Mouse (Mus musculus) pancreas, adult 10 weeks (tissue): ENCODE measurements around the gene Cmtm7. TPM values are rescaled to one million over a fixed set of nuclear protein-coding genes. Genes with fewer than 3 reads are reported as not detected.

ENCODE experiments used
- polyA plus RNA-seq: library from polyadenylated mRNA; stranded (reverse); fragments of 350-450 nt; fragmentation: Illumina TruSeq; extraction: RNeasy Lipid Tissue Mini Kit (QIAGEN cat#74804); gene quantifications from one replicate; pipeline ENCODE4 v1.2.3, GENCODE M21; 2015; ENCODE audit warnings: low read depth, low replicate concordance; ENCODE audit not compliant: insufficient read depth

Cmtm7 gene
- 6.4 TPM for polyA plus RNA-seq

GRCm38 (mm10) chr9:114781526-114782212 lies at the start of gene Cmtm7:
Gene Cmtm7, minus strand, starts transcription at chr9:114781856.

GRCm38 (mm10) chr9:114731011-114731755 lies 50.5 kb downstream of the Cmtm7 start, which contains the start of gene Cmtm6:
Gene Cmtm6, plus strand, starts transcription at chr9:114731116.

Other genes with a start within 250 kb of the Cmtm7 start
- not detected for gene Trim71, start 217.5 kb downstream of the Cmtm7 start, polyA plus RNA-seq
- gene Cnot10, start 141.7 kb downstream of the Cmtm7 start, polyA plus RNA-seq, result 12.9 TPM
- 6.9 TPM for gene Dync1li1, start 93.1 kb downstream of the Cmtm7 start, polyA plus RNA-seq
- gene Cmtm6, start 50.7 kb downstream of the Cmtm7 start, polyA plus RNA-seq, result 12.1 TPM
- gene Cmtm8, start 62.3 kb upstream of the Cmtm7 start, polyA plus RNA-seq, result 8.9 TPM
- gene Gpd1l, start 152.1 kb upstream of the Cmtm7 start, polyA plus RNA-seq, result 6.7 TPM
- gene Osbpl10, start 196.7 kb upstream of the Cmtm7 start, polyA plus RNA-seq, result 1.2 TPM
- gene Rps27rt, start 200.9 kb upstream of the Cmtm7 start, polyA plus RNA-seq, result 46.4 TPM